Mouse (Mus musculus) CH12.LX (cell line): Measurements from ENCODE around the gene Cenpe. TPM values are rescaled to one million over a fixed set of nuclear protein-coding genes. Genes with fewer than 3 reads are reported as not detected.
A peak's percentile ranks its signal among the peaks of the same experiment; 100 is the strongest.

Experiments used
- DNase-seq: peaks from one replicate; pipeline ENCODE4 v3.0.0-alpha.2; 2013; ENCODE audit errors: extremely low read depth
- H3K27ac ChIP-seq: 2 replicates; pipeline ENCODE4 v1.5.1; 2012; ENCODE audit warnings: low read depth, mild to moderate bottlenecking, control low read depth, moderate library complexity; ENCODE audit not compliant: insufficient read depth
- H3K27me3 ChIP-seq: replicated peaks from 2 replicates; pipeline ENCODE3; 2012; ENCODE audit warnings: inconsistent platforms
- H3K36me3 ChIP-seq, 2 experiments: replicated peaks in 1 of 2; 2 replicates each; pipeline versions ENCODE3 to v1.6.1; 2012; ENCODE audit warnings: inconsistent platforms in 1 of 2, low read length in 1 of 2, mild to moderate bottlenecking in 1 of 2, mixed read lengths in 1 of 2, moderate library complexity in 1 of 2; ENCODE audit not compliant: control insufficient read depth in 1 of 2, insufficient read depth in 1 of 2
- H3K4me1 ChIP-seq, 2 experiments: 2 replicates each; pipeline ENCODE4 v1.6.1; 2012; ENCODE audit warnings: inconsistent platforms in 1 of 2, moderate library complexity in 1 of 2; ENCODE audit not compliant: insufficient read depth in 2 of 2, control insufficient read depth in 1 of 2
- H3K4me2 ChIP-seq: 2 replicates; pipeline ENCODE4 v1.6.1; 2012; ENCODE audit warnings: low read depth, mild to moderate bottlenecking, control low read depth; ENCODE audit not compliant: poor library complexity, insufficient read depth, severe bottlenecking
- H3K4me3 ChIP-seq, 3 experiments: fragments of 150-350 bp in 1 of 3; sonication (generic) in 1 of 3; replicated peaks in 1 of 3; 2 replicates each; pipeline versions ENCODE3 to v1.5.1; 2011 to 2012; ENCODE audit warnings: low read depth in 2 of 3, low read length in 2 of 3, mild to moderate bottlenecking in 2 of 3, moderate library complexity in 2 of 3, control low read depth in 1 of 3, improper control_type of control experiment in 1 of 3, inconsistent platforms in 1 of 3, mixed read lengths in 1 of 3; ENCODE audit not compliant: poor library complexity in 1 of 3
- H3K79me2 ChIP-seq: replicated peaks from 2 replicates; pipeline ENCODE4 v1.6.1; 2012; ENCODE audit warnings: mild to moderate bottlenecking, moderate library complexity; ENCODE audit not compliant: control insufficient read depth, poor library complexity, insufficient read depth, severe bottlenecking; ENCODE audit errors: extremely low read depth
- H3K9ac ChIP-seq: 2 replicates; pipeline ENCODE4 v1.6.1; 2012; ENCODE audit warnings: low read depth, mild to moderate bottlenecking, control low read depth, moderate library complexity; ENCODE audit not compliant: insufficient read depth
- H3K9me3 ChIP-seq: replicated peaks from 2 replicates; pipeline ENCODE3; 2012; ENCODE audit warnings: low read length, inconsistent platforms, mixed read lengths
- BHLHE40 ChIP-seq: IDR thresholded peaks from 2 replicates; pipeline ENCODE4 v1.6.1; 2011; ENCODE audit warnings: mild to moderate bottlenecking, low read depth, low read length, improper control_type of control experiment
- CHD1 ChIP-seq: IDR thresholded peaks from 2 replicates; pipeline ENCODE4 v1.6.1; 2012; ENCODE audit warnings: low read depth, low read length, improper control_type of control experiment, inconsistent platforms
- CTCF ChIP-seq, 2 experiments: IDR thresholded peaks in 1 of 2; conservative IDR thresholded peaks in 1 of 2; 2 replicates each; pipeline ENCODE4 v1.5.1; 2011 to 2012; ENCODE audit warnings: low read depth in 2 of 2, low read length in 2 of 2, improper control_type of control experiment in 1 of 2, inconsistent platforms in 1 of 2, mild to moderate bottlenecking in 1 of 2, moderate library complexity in 1 of 2
- E2F4 ChIP-seq: IDR thresholded peaks from 2 replicates; pipeline ENCODE4 v1.6.1; 2011; ENCODE audit warnings: low read depth, low read length, improper control_type of control experiment; ENCODE audit not compliant: insufficient replicate concordance
- EP300 ChIP-seq: IDR thresholded peaks from 2 replicates; pipeline ENCODE4 v1.6.1; 2011; ENCODE audit warnings: low read length, improper control_type of control experiment
- ETS1 ChIP-seq: conservative IDR thresholded peaks from 2 replicates; pipeline ENCODE4 v1.6.1; 2012; ENCODE audit warnings: low read depth, mild to moderate bottlenecking, inconsistent platforms, low read length, improper control_type of control experiment, moderate library complexity
- JUN ChIP-seq: IDR thresholded peaks from 2 replicates; pipeline ENCODE4 v1.6.1; 2011; ENCODE audit warnings: low read depth, mild to moderate bottlenecking, low read length, improper control_type of control experiment, moderate library complexity; ENCODE audit not compliant: insufficient read depth
- JUND ChIP-seq: conservative IDR thresholded peaks from 2 replicates; pipeline ENCODE4 v1.6.1; 2011; ENCODE audit warnings: low read depth, low read length, improper control_type of control experiment
- KAT2A ChIP-seq: IDR thresholded peaks from 2 replicates; pipeline ENCODE4 v1.6.1; 2012; ENCODE audit warnings: low read length, improper control_type of control experiment, inconsistent platforms; ENCODE audit not compliant: insufficient replicate concordance
- MAZ ChIP-seq: IDR thresholded peaks from 2 replicates; pipeline ENCODE4 v1.6.1; 2012; ENCODE audit warnings: low read depth, mild to moderate bottlenecking, inconsistent platforms, low read length, improper control_type of control experiment, moderate library complexity
- MXI1 ChIP-seq: IDR thresholded peaks from 2 replicates; pipeline ENCODE4 v1.6.1; 2011; ENCODE audit warnings: mild to moderate bottlenecking, low read depth, low read length, improper control_type of control experiment
- MYC ChIP-seq: IDR thresholded peaks from 2 replicates; pipeline ENCODE4 v1.6.1; 2011; ENCODE audit warnings: low read depth, mild to moderate bottlenecking, improper control_type of control experiment, low read length
- PAX5 ChIP-seq: IDR thresholded peaks from 2 replicates; pipeline ENCODE4 v1.6.1; 2012; ENCODE audit warnings: low read length, inconsistent platforms, mixed read lengths
- RCOR1 ChIP-seq: conservative IDR thresholded peaks from 2 replicates; pipeline ENCODE4 v1.6.1; 2012; ENCODE audit warnings: low read depth, mild to moderate bottlenecking, inconsistent platforms, low read length, improper control_type of control experiment
- SIN3A ChIP-seq: IDR thresholded peaks from 2 replicates; pipeline ENCODE4 v1.6.1; 2012; ENCODE audit warnings: low read length, improper control_type of control experiment, inconsistent platforms
- TCF12 ChIP-seq: IDR thresholded peaks from 2 replicates; pipeline ENCODE4 v1.6.1; 2014; ENCODE audit warnings: low read depth, mild to moderate bottlenecking, inconsistent platforms, low read length, improper control_type of control experiment
- USF1 ChIP-seq: IDR thresholded peaks from 2 replicates; pipeline ENCODE4 v1.6.1; 2014; ENCODE audit warnings: low read depth, mild to moderate bottlenecking, inconsistent platforms, low read length, improper control_type of control experiment
- ZMIZ1 ChIP-seq: IDR thresholded peaks from 2 replicates; pipeline ENCODE4 v1.6.1; 2012; ENCODE audit warnings: low read depth, mild to moderate bottlenecking, inconsistent platforms, low read length, improper control_type of control experiment
- ZNF384 ChIP-seq: IDR thresholded peaks from 2 replicates; pipeline ENCODE4 v1.6.1; 2012; ENCODE audit warnings: low read depth, low read length, improper control_type of control experiment, inconsistent platforms
- dilution Hi-C: fragments of 300-500 bp; cut with MboI; formaldehyde crosslinking; loops from 2 replicates; pipeline ENCODE4 v1.14.3; 2020; ENCODE audit warnings: low sequenced_read_pairs; ENCODE audit not compliant: extremely low pct_unique_long_range_greater_than_20kb, extremely low pct_ligation_motif_present
- in situ Hi-C: fragments of 300-500 bp; cut with MboI; formaldehyde crosslinking; loops from 3 replicates; pipeline ENCODE4 v1.14.3; 2019; ENCODE audit warnings: low sequenced_read_pairs, low pct_ligation_motif_present, low pct_unique_long_range_greater_than_20kb, mixed read lengths
- polyA plus RNA-seq: library from polyadenylated mRNA; unstranded; fragments of >175 nt; gene quantifications from 2 replicates; pipeline ENCODE4 v1.2.1, GENCODE M21; 2012; ENCODE audit warnings: low read depth; ENCODE audit not compliant: insufficient read length
- total RNA-seq, 2 experiments: library from RNA; depleted of rRNA; stranded (reverse); fragments of 300-350 nt in 1 of 2; fragments of >200 nt in 1 of 2; gene quantifications; 2 replicates each; pipeline ENCODE4 v1.2.3; 2012 to 2014

The Cenpe gene
- total and polyA plus RNA-seq, 3 experiments = 47.0 to 81.1 (median 73.8) TPM

DNA sequence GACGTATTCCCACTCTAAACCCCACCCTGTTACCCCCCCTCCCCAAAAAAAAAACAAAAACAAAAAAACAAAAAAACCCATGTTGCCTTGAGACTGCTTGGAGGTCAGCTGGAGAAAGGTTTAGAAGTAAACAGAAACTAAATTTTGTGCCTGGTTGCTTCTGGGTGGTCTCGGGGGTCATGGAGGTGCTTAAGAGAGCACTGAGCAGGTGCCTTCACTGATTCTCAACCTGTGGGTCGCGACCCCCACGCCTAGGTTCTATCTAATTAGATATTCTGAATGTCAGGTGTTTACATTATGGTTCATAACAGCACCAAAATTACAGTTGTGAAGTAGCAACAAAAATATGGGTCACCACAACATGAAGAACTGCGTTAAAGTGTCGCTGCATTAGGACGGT lies 69.4 kb downstream of the Cenpe start:
- Histone ChIP-seq H3K4me3 (no peak overlapping the region), H3K9ac (no peak overlapping the region; the same call in 1 of the 2 replicates), H3K27ac (no peak overlapping the region), H3K36me3 (no peaks in the 10 kb centered on the region)
- no peak for DNase-seq
- dilution Hi-C loops = no loop called here
- TF ChIP-seq EP300 = no peak
- TF ChIP-seq ZNF384 = no peak
- TF ChIP-seq USF1 = no peak
- no peak for TF ChIP-seq KAT2A
- no peak for TF ChIP-seq ZMIZ1
- no peak for TF ChIP-seq E2F4
- no peak for TF ChIP-seq CHD1
- TF ChIP-seq RCOR1 = no peak
- no peak for TF ChIP-seq ETS1
- TF ChIP-seq PAX5 = no peak
- TF ChIP-seq MYC = no peak
- no peak for TF ChIP-seq MXI1
- TF ChIP-seq, all 38 proteins: peak for 0
- Histone ChIP-seq H3K9me3 (peaks cover 5% of the 10 kb centered on the region), H3K4me2 (peak overlapping the region; percentile 35; the same call in 1 of the 2 replicates), H3K79me2 (no peaks in the 10 kb centered on the region), H3K4me1 (peaks cover 2 to 12% of the 10 kb centered on the region in 2 experiments; a peak in 2 of 4 replicates), H3K27me3 (no peaks in the 10 kb centered on the region)
- in situ Hi-C loops = loop anchor here (5.0 kb wide), 1 partner anchor 301 kb away; no protein-coding TSS in a partner anchor

GRCm38 (mm10) chr3:135285256-135285655 lies 72.9 kb downstream of the Cenpe start:
- no peak overlapping the region for H3K4me2 ChIP-seq
- in situ Hi-C loops = no loop called here
- dilution Hi-C loops = no loop called here
- H3K4me1 ChIP-seq = peaks cover 2 to 10% of the 10 kb centered on the region in 2 experiments; a peak in 2 of 4 replicates
- H3K9me3 ChIP-seq = no peaks in the 10 kb centered on the region
- no peak overlapping the region for H3K4me3 ChIP-seq
- no peak for DNase-seq
- no peaks in the 10 kb centered on the region for H3K79me2 ChIP-seq
- H3K36me3 ChIP-seq = no peaks in the 10 kb centered on the region
- no peak; the same call in 1 of the 2 replicates for TF ChIP-seq MXI1
- no peak for TF ChIP-seq KAT2A
- TF ChIP-seq TCF12 = no peak
- no peak for TF ChIP-seq MAZ
- TF ChIP-seq CTCF (conservative IDR thresholded peaks at IDR 0.05 in 1 of 2, IDR thresholded peaks at IDR 0.05 in 1 of 2; ENCODE audit: low read depth in 2 of 2, low read length in 2 of 2) = no peak
- TF ChIP-seq JUN = no peak
- TF ChIP-seq SIN3A = no peak
- no peak for TF ChIP-seq JUND
- no peak for TF ChIP-seq RCOR1
- no peak for TF ChIP-seq BHLHE40
- no peak for TF ChIP-seq EP300
- H3K27ac ChIP-seq = no peak overlapping the region
- H3K9ac ChIP-seq = no peak overlapping the region
- H3K27me3 ChIP-seq = no peaks in the 10 kb centered on the region
